Mouse (Mus musculus) E14TG2a.4 (cell line): Measurements from ENCODE around the gene Ankrd63.

Source experiments
- CTCF ChIP-seq: conservative IDR thresholded peaks from 2 replicates; pipeline ENCODE4 v1.5.1; 2014; ENCODE audit warnings: low read length
- NANOG ChIP-seq: IDR thresholded peaks from 2 replicates; pipeline ENCODE4 v1.6.1; 2014; ENCODE audit warnings: borderline replicate concordance, low read length, mixed read lengths
- POU5F1 ChIP-seq: IDR thresholded peaks from 2 replicates; pipeline ENCODE4 v1.6.1; 2014; ENCODE audit warnings: low read length, borderline replicate concordance

- TF ChIP-seq CTCF (no peak), POU5F1 (no peak), NANOG (no peak)
Measured at GRCm38 (mm10) chr2:118671728-118672127, 32.0 kb downstream of the Ankrd63 start.
